Mouse (Mus musculus) lung, adult 18-20 months (tissue): ENCODE data around the gene Kcnn4.

ENCODE experiments used
- DNase-seq, 2 experiments: peaks; one replicate each; pipeline ENCODE4 v3.0.0; 2022; ENCODE audit warnings: mixed read lengths in 2 of 2

The Kcnn4 gene

GRCm38 (mm10) chr7:24427168-24427567, 57.1 kb downstream of the Kcnn4 start:
- no peak for DNase-seq

GRCm38 (mm10) chr7:24428725-24429124, 58.7 kb downstream of the Kcnn4 start:
- DNase-seq, result no peak

- DNase-seq, result no peak
These were observed 59.5 kb downstream of the Kcnn4 start for GRCm38 (mm10) chr7:24429413-24430112.

GRCm38 (mm10) chr7:24430551-24431345, 60.7 kb downstream of the Kcnn4 start:
- no peak for DNase-seq

GRCm38 (mm10) chr7:24431713-24432112, 61.6 kb downstream of the Kcnn4 start:
- DNase-seq, result no peak

GRCm38 (mm10) chr7:24435305-24435704, 65.2 kb downstream of the Kcnn4 start:
- no peak for DNase-seq
